ENCODE assay signal across 15 mouse cellular contexts in the genomic region with DNA sequence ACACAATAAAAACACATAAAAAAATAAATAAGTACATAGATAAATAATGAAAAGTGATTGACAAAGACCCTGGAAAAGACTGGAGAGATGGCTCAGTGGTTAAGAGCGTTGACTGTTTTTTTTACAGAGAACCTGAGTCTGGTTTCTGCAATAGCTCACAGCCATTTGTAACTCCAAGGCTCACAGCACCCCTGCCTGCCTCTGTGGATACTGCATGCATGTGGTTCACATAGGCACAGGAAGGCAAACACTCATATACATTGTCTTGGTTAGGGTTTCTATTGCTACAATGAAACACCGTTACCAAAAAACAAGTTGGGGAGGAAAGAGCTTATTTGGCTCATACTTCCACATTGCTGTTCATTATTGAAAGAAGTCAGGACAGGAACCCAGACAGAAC. TPM values are rescaled to one million over a fixed set of nuclear protein-coding genes. Genes with fewer than 3 reads are reported as not detected.
A peak's percentile ranks its signal among the peaks of the same experiment; 100 is the strongest.
DNase-seq lines count a peak whose midpoint lies in the region; ATAC-seq and TF ChIP-seq lines count a peak whose summit lies in the region.
"Had no signal": no experiment of that assay in that cellular context is flagged by ENCODE, and none has a peak within 500 bp of the region (broad histone marks: within the 10 kb centered on the region; RNA-seq: fewer than 3 reads in every experiment).

No protein-coding gene starts in this region.

- TF ChIP-seq CTCF in hindbrain, postnatal 0 days (IDR thresholded peaks at IDR 0.05; ENCODE audit: low read depth): peak; percentile 41
- TF ChIP-seq CTCF in midbrain, postnatal 0 days (IDR thresholded peaks at IDR 0.05): peak; percentile 38; the same call in 1 of the 2 replicates
- TF ChIP-seq CTCF in Patski (IDR thresholded peaks at IDR 0.05): peak; percentile 19

- POLR2A ChIA-PET in Patski (lab: Charles Lee): interaction anchor here (0.6 kb wide), 1 partner anchor 111 kb away, joined by 3 read pairs; no protein-coding TSS in a partner anchor

- no peaks in the 10 kb centered on the region for H3K36me3 ChIP-seq in hindbrain, postnatal 0 days (ENCODE audit: insufficient read depth, low read length)
- no peaks in the 10 kb centered on the region for H3K36me3 ChIP-seq in hindbrain, embryonic 11.5 days (ENCODE audit: control insufficient read depth, insufficient read depth, low read length)
- no peaks in the 10 kb centered on the region for H3K36me3 ChIP-seq in midbrain, postnatal 0 days (ENCODE audit: insufficient read depth, low read length)
- no peaks in the 10 kb centered on the region for H3K36me3 ChIP-seq in midbrain, embryonic 14.5 days (ENCODE audit: control insufficient read depth, insufficient read depth, low read length)
- H3K36me3 ChIP-seq in hindbrain, embryonic 16.5 days (ENCODE audit: control insufficient read depth, insufficient read depth, low read length): no peaks in the 10 kb centered on the region
- H3K36me3 ChIP-seq: midbrain, embryonic 10.5 days; neural tube, embryonic 13.5 days had no signal

- H3K9me3 ChIP-seq in hindbrain, postnatal 0 days (ENCODE audit: low read length): no peaks in the 10 kb centered on the region
- no peaks in the 10 kb centered on the region for H3K9me3 ChIP-seq in hindbrain, embryonic 11.5 days (ENCODE audit: control insufficient read depth, low read length)
- H3K9me3 ChIP-seq in midbrain, postnatal 0 days (ENCODE audit: low read length): no peaks in the 10 kb centered on the region
- H3K9me3 ChIP-seq in midbrain, embryonic 14.5 days (ENCODE audit: control insufficient read depth, low read length): no peaks in the 10 kb centered on the region
- H3K9me3 ChIP-seq in hindbrain, embryonic 16.5 days (ENCODE audit: control insufficient read depth, low read length): no peaks in the 10 kb centered on the region
- H3K9me3 ChIP-seq: midbrain, embryonic 10.5 days; neural tube, embryonic 13.5 days had no signal

- no peak overlapping the region for H3K4me2 ChIP-seq in hindbrain, postnatal 0 days (ENCODE audit: low read depth, low read length)
- H3K4me2 ChIP-seq in hindbrain, embryonic 11.5 days (replicated peaks; ENCODE audit: low read depth, low read length): no peak overlapping the region
- H3K4me2 ChIP-seq in midbrain, postnatal 0 days (ENCODE audit: low read depth, low read length, poor library complexity, severe bottlenecking): no peak overlapping the region
- no peak overlapping the region for H3K4me2 ChIP-seq in midbrain, embryonic 14.5 days (ENCODE audit: low read length)
- no peak overlapping the region for H3K4me2 ChIP-seq in hindbrain, embryonic 16.5 days (ENCODE audit: low read length)

- DNase-seq in hindbrain, postnatal 0 days (ENCODE audit: low spot score): no peak
- no peak for DNase-seq in hindbrain, embryonic 11.5 days (ENCODE audit: low spot score)
- DNase-seq in midbrain, postnatal 0 days (ENCODE audit: low spot score): no peak
- DNase-seq in midbrain, embryonic 14.5 days: no peak
- DNase-seq in Patski (ENCODE audit: low read depth, low spot score): no peak
- DNase-seq in naive thymus-derived CD4-positive, alpha-beta T cell, adult 2 months (ENCODE audit: low read depth): peak; percentile 41
- DNase-seq: adrenal gland, postnatal 36 days; cerebellum, adult 11 months; kidney, adult 18-20 months; lung, adult 18-20 months had no signal

- CTCF ChIA-PET in Patski (lab: Charles Lee): interaction anchor here (1.2 kb wide), 1 partner anchor 10 kb away, joined by 3 read pairs; no protein-coding TSS in a partner anchor

- no peak overlapping the region for H3K27ac ChIP-seq in hindbrain, postnatal 0 days
- no peak overlapping the region for H3K27ac ChIP-seq in hindbrain, embryonic 11.5 days (ENCODE audit: low read depth, low read length)
- H3K27ac ChIP-seq in midbrain, postnatal 0 days (ENCODE audit: low read depth, low read length): no peak overlapping the region
- no peak overlapping the region for H3K27ac ChIP-seq in midbrain, embryonic 14.5 days (replicated peaks; ENCODE audit: low read depth, low read length)
- H3K27ac ChIP-seq in hindbrain, embryonic 16.5 days (ENCODE audit: low read depth, low read length): no peak overlapping the region

- ATAC-seq in hindbrain, postnatal 0 days: no peak
- no peak for ATAC-seq in hindbrain, embryonic 11.5 days (ENCODE audit: low FRiP score)
- ATAC-seq in midbrain, postnatal 0 days (ENCODE audit: low FRiP score): no peak
- no peak for ATAC-seq in midbrain, embryonic 14.5 days (ENCODE audit: low FRiP score, low TSS enrichment)
- ATAC-seq in Patski: no peak
- no peak for ATAC-seq in hindbrain, embryonic 16.5 days

- H3K4me1 ChIP-seq in hindbrain, postnatal 0 days (ENCODE audit: insufficient read depth, low read length): peaks cover 5% of the 10 kb centered on the region; the same call in 1 of the 2 replicates
- no peaks in the 10 kb centered on the region for H3K4me1 ChIP-seq in hindbrain, embryonic 11.5 days (replicated peaks; ENCODE audit: control insufficient read depth, insufficient read depth, low read length)
- H3K4me1 ChIP-seq in midbrain, postnatal 0 days (ENCODE audit: insufficient read depth, low read length): no peaks in the 10 kb centered on the region
- no peaks in the 10 kb centered on the region; the same call in 1 of the 2 replicates for H3K4me1 ChIP-seq in midbrain, embryonic 14.5 days (ENCODE audit: control insufficient read depth, insufficient read depth, low read length)
- H3K4me1 ChIP-seq in hindbrain, embryonic 16.5 days (ENCODE audit: control insufficient read depth, insufficient read depth, low read depth, low read length): peaks cover 4% of the 10 kb centered on the region; the same call in 1 of the 2 replicates

- no peaks in the 10 kb centered on the region for H3K27me3 ChIP-seq in hindbrain, postnatal 0 days (ENCODE audit: insufficient read depth, low read length)
- H3K27me3 ChIP-seq in hindbrain, embryonic 11.5 days (ENCODE audit: control insufficient read depth, insufficient read depth, low read length): no peaks in the 10 kb centered on the region
- no peaks in the 10 kb centered on the region for H3K27me3 ChIP-seq in midbrain, postnatal 0 days (ENCODE audit: insufficient read depth, low read length)
- no peaks in the 10 kb centered on the region for H3K27me3 ChIP-seq in midbrain, embryonic 14.5 days (ENCODE audit: control insufficient read depth, insufficient read depth, low read length)
- no peaks in the 10 kb centered on the region for H3K27me3 ChIP-seq in Patski
- no peaks in the 10 kb centered on the region for H3K27me3 ChIP-seq in hindbrain, embryonic 16.5 days (replicated peaks; ENCODE audit: control insufficient read depth, insufficient read depth, low read length)
- H3K27me3 ChIP-seq: CH12.LX; neural tube, embryonic 13.5 days had no signal

- 90% methylated on average over 2 of the region's 2 CpGs for WGBS in hindbrain, postnatal 0 days
- 94% methylated on average over 2 of the region's 2 CpGs for WGBS in hindbrain, embryonic 11.5 days
- 97% methylated on average over 2 of the region's 2 CpGs for WGBS in midbrain, postnatal 0 days
- WGBS in midbrain, embryonic 14.5 days: 98% methylated on average over 2 of the region's 2 CpGs
- WGBS in hindbrain, embryonic 16.5 days: 97% methylated on average over 2 of the region's 2 CpGs

- in situ Hi-C loops in Patski (cut with MboI; ENCODE audit: low pct_unique_long_range_greater_than_20kb): no loop called here

- no peak overlapping the region for H3K4me3 ChIP-seq in hindbrain, postnatal 0 days (ENCODE audit: low read length)
- H3K4me3 ChIP-seq in hindbrain, embryonic 11.5 days (ENCODE audit: low read depth, low read length): no peak overlapping the region
- no peak overlapping the region for H3K4me3 ChIP-seq in midbrain, postnatal 0 days (ENCODE audit: low read depth, low read length)
- H3K4me3 ChIP-seq in midbrain, embryonic 14.5 days (replicated peaks; ENCODE audit: low read depth, low read length): no peak overlapping the region
- no peak overlapping the region for H3K4me3 ChIP-seq in hindbrain, embryonic 16.5 days (ENCODE audit: low read length)

- no peak overlapping the region for H3K9ac ChIP-seq in hindbrain, postnatal 0 days (replicated peaks; ENCODE audit: low read length)
- no peak overlapping the region for H3K9ac ChIP-seq in hindbrain, embryonic 11.5 days (ENCODE audit: low read depth, low read length)
- no peak overlapping the region for H3K9ac ChIP-seq in midbrain, postnatal 0 days (replicated peaks; ENCODE audit: low read length, poor library complexity, severe bottlenecking)
- no peak overlapping the region for H3K9ac ChIP-seq in midbrain, embryonic 14.5 days (replicated peaks; ENCODE audit: low read length)
- no peak overlapping the region for H3K9ac ChIP-seq in hindbrain, embryonic 16.5 days (ENCODE audit: low read depth, low read length)

RNA-seq across cellular contexts. Expression of a gene that starts 1.0 kb away (rescaled TPM):
- total RNA-seq in hindbrain, postnatal 0 days (2014; rRNA removed): 3.7 and 5.0 TPM in 2 replicates
- 6.5 and 7.7 TPM in 2 replicates for polyA plus RNA-seq in hindbrain, postnatal 0 days (2015; fragmentation: Nextera tagmentation; extraction: Ambion mirVana)
- polyA plus RNA-seq in hindbrain, embryonic 11.5 days (2014; fragmentation: Nextera tagmentation; extraction: Ambion mirVana): 8.5 and 9.4 TPM in 2 replicates
- 1.7 and 2.8 TPM in 2 replicates for total RNA-seq in midbrain, postnatal 0 days (2014; rRNA removed)
- polyA plus RNA-seq in midbrain, postnatal 0 days (2015; fragmentation: Nextera tagmentation; extraction: Ambion mirVana): 5.5 and 6.1 TPM in 2 replicates
- polyA plus RNA-seq in midbrain, embryonic 14.5 days (2014; fragmentation: Nextera tagmentation; extraction: Ambion mirVana): 1.6 and 2.9 TPM in 2 replicates
- polyA plus RNA-seq in Patski (2021): 5.9 TPM
- 4.7 and 5.4 TPM in 2 replicates for polyA plus RNA-seq in hindbrain, embryonic 16.5 days (2015; fragmentation: Nextera tagmentation; extraction: Ambion mirVana)

RNA-seq across cellular contexts. Expression of a gene that starts 22.9 kb away (rescaled TPM):
- 5.0 and 6.1 TPM in 2 replicates for total RNA-seq in hindbrain, postnatal 0 days (2014; rRNA removed)
- 9.0 and 10.2 TPM in 2 replicates for polyA plus RNA-seq in hindbrain, postnatal 0 days (2015; fragmentation: Nextera tagmentation; extraction: Ambion mirVana)
- polyA plus RNA-seq in hindbrain, embryonic 11.5 days (2014; fragmentation: Nextera tagmentation; extraction: Ambion mirVana): 5.1 and 5.5 TPM in 2 replicates
- total RNA-seq in midbrain, postnatal 0 days (2014; rRNA removed): 7.4 and 8.2 TPM in 2 replicates
- polyA plus RNA-seq in midbrain, postnatal 0 days (2015; fragmentation: Nextera tagmentation; extraction: Ambion mirVana): 10.4 and 12.2 TPM in 2 replicates
- 7.8 and 10.6 TPM in 2 replicates for polyA plus RNA-seq in midbrain, embryonic 14.5 days (2014; fragmentation: Nextera tagmentation; extraction: Ambion mirVana)
- polyA plus RNA-seq in Patski (2021): not detected
- polyA plus RNA-seq in hindbrain, embryonic 16.5 days (2015; fragmentation: Nextera tagmentation; extraction: Ambion mirVana): 12.9 and 16.6 TPM in 2 replicates
- total RNA-seq: CH12.LX; hematopoietic stem cell, adult 5-6 weeks had no signal

RNA-seq across cellular contexts. Expression of a gene that starts 26.0 kb away (rescaled TPM):
- 66.4 and 90.3 TPM in 2 replicates for total RNA-seq in hindbrain, postnatal 0 days (2014; rRNA removed)
- 110 and 111 TPM in 2 replicates for polyA plus RNA-seq in hindbrain, postnatal 0 days (2015; fragmentation: Nextera tagmentation; extraction: Ambion mirVana)
- polyA plus RNA-seq in hindbrain, embryonic 11.5 days (2014; fragmentation: Nextera tagmentation; extraction: Ambion mirVana): 131 and 132 TPM in 2 replicates
- total RNA-seq in midbrain, postnatal 0 days (2014; rRNA removed): 48.6 and 67.5 TPM in 2 replicates
- 97.3 and 106 TPM in 2 replicates for polyA plus RNA-seq in midbrain, postnatal 0 days (2015; fragmentation: Nextera tagmentation; extraction: Ambion mirVana)
- polyA plus RNA-seq in midbrain, embryonic 14.5 days (2014; fragmentation: Nextera tagmentation; extraction: Ambion mirVana): 108 and 128 TPM in 2 replicates
- 65.8 TPM for polyA plus RNA-seq in Patski (2021)
- polyA plus RNA-seq in hindbrain, embryonic 16.5 days (2015; fragmentation: Nextera tagmentation; extraction: Ambion mirVana): 107 and 113 TPM in 2 replicates

RNA-seq across cellular contexts. Expression of a gene that starts 26.2 kb away (rescaled TPM):
- total RNA-seq in hindbrain, postnatal 0 days (2014; rRNA removed): 17.3 and 17.9 TPM in 2 replicates
- 18.9 and 20.2 TPM in 2 replicates for polyA plus RNA-seq in hindbrain, postnatal 0 days (2015; fragmentation: Nextera tagmentation; extraction: Ambion mirVana)
- polyA plus RNA-seq in hindbrain, embryonic 11.5 days (2014; fragmentation: Nextera tagmentation; extraction: Ambion mirVana): 27.2 and 27.7 TPM in 2 replicates
- 17.8 and 18.6 TPM in 2 replicates for total RNA-seq in midbrain, postnatal 0 days (2014; rRNA removed)
- 16.2 and 19.3 TPM in 2 replicates for polyA plus RNA-seq in midbrain, postnatal 0 days (2015; fragmentation: Nextera tagmentation; extraction: Ambion mirVana)
- polyA plus RNA-seq in midbrain, embryonic 14.5 days (2014; fragmentation: Nextera tagmentation; extraction: Ambion mirVana): 16.8 TPM in 2 replicates
- 14.8 TPM for polyA plus RNA-seq in Patski (2021)
- polyA plus RNA-seq in hindbrain, embryonic 16.5 days (2015; fragmentation: Nextera tagmentation; extraction: Ambion mirVana): 18.7 and 20.8 TPM in 2 replicates

RNA-seq across cellular contexts. Expression of a gene that starts 40.4 kb away (rescaled TPM):
- total RNA-seq in hindbrain, postnatal 0 days (2014; rRNA removed): not detected in 2 replicates
- 1.4 and 1.9 TPM in 2 replicates for polyA plus RNA-seq in hindbrain, postnatal 0 days (2015; fragmentation: Nextera tagmentation; extraction: Ambion mirVana)
- 0.97 and 1.2 TPM in 2 replicates for polyA plus RNA-seq in hindbrain, embryonic 11.5 days (2014; fragmentation: Nextera tagmentation; extraction: Ambion mirVana)
- not detected in 2 replicates for total RNA-seq in midbrain, postnatal 0 days (2014; rRNA removed)
- 1.4 and 1.8 TPM in 2 replicates for polyA plus RNA-seq in midbrain, postnatal 0 days (2015; fragmentation: Nextera tagmentation; extraction: Ambion mirVana)
- polyA plus RNA-seq in midbrain, embryonic 14.5 days (2014; fragmentation: Nextera tagmentation; extraction: Ambion mirVana): 0.22 TPM in 1 of 2 replicates, not detected in the other
- not detected for polyA plus RNA-seq in Patski (2021)
- 0.72 and 1.1 TPM in 2 replicates for polyA plus RNA-seq in hindbrain, embryonic 16.5 days (2015; fragmentation: Nextera tagmentation; extraction: Ambion mirVana)
- total RNA-seq: adrenal gland, postnatal 36 days; hematopoietic stem cell, adult 5-6 weeks had no signal
- polyA plus RNA-seq: midbrain, embryonic 10.5 days had no signal
